Mouse (Mus musculus) bone marrow macrophage, adult 2 months (primary cell): Measurements from ENCODE around the gene Phactr2.

Experiments
- CTCF ChIP-seq: IDR thresholded peaks from 2 replicates; pipeline ENCODE4 v1.5.1; 2012; ENCODE audit warnings: low read depth, mild to moderate bottlenecking, low read length, moderate library complexity
- POLR2A ChIP-seq: IDR thresholded peaks from 2 replicates; pipeline ENCODE4 v1.6.1; 2012; ENCODE audit warnings: mild to moderate bottlenecking, low read depth, low read length, borderline replicate concordance

GRCm38 (mm10) chr10:13245714-13246113 is 228.5 kb downstream of the Phactr2 start:
- TF ChIP-seq CTCF (no peak), POLR2A (no peak)
